Mouse (Mus musculus) macrophage (primary cell): Measurements from ENCODE around the gene Adgrg1. TPM values are rescaled to one million over a fixed set of nuclear protein-coding genes. Genes with fewer than 3 reads are reported as not detected.

Experiments
- H3K27ac ChIP-seq: fragments of 350-480 bp; formaldehyde crosslinking; 2 replicates; pipeline ENCODE4 v1.9.0; 2021
- H3K36me3 ChIP-seq: fragments of 350-480 bp; formaldehyde crosslinking; 2 replicates; pipeline ENCODE4 v1.9.0; 2021; ENCODE audit errors: inconsistent target
- H3K4me3 ChIP-seq: fragments of 350-480 bp; formaldehyde crosslinking; 2 replicates; pipeline ENCODE4 v1.9.0; 2021; ENCODE audit errors: inconsistent target
- H3K79me2 ChIP-seq: fragments of 350-480 bp; formaldehyde crosslinking; 2 replicates; pipeline ENCODE4 v1.9.0; 2021; ENCODE audit errors: inconsistent target
- WGBS: methylation state at CpG from one replicate; pipeline ENCODE4 v1.1.7; 2026; ENCODE audit warnings: inconsistent platforms; ENCODE audit not compliant: missing documents; 5-methylcytosine and 5-hydroxymethylcytosine counted together
- polyA plus RNA-seq: library from polyadenylated mRNA; stranded (reverse); fragments of 250-400 nt; gene quantifications from 3 replicates; pipeline ENCODE4 v1.2.4, GENCODE M21; 2018; ENCODE audit warnings: inconsistent platforms
- total RNA-seq, 78 experiments: library from RNA; depleted of rRNA; stranded (reverse); fragments of 250-400 nt; gene quantifications; 1 replicate in 9 of 78; 2 replicates in 24 of 78; 3 replicates in 43 of 78; 4 replicates in 2 of 78; pipeline ENCODE4 v1.2.4; 2018; ENCODE audit warnings: inconsistent platforms in 56 of 78

Adgrg1 gene
- 1 to 10 TPM in 11 of 26 experiments, under 1 TPM in 6, not detected in 9; 0.36 to 5.1 (median 1.2) TPM for total RNA-seq (2018; cell fraction: chromatin; rRNA removed)
- total RNA-seq (2018; cell fraction: cytosol; rRNA removed), result 1 to 10 TPM in 1 of 26 experiments, under 1 TPM in 25; 0.11 to 1.5 (median 0.25) TPM
- total RNA-seq (2018; cell fraction: nucleus; rRNA removed), result 1 to 10 TPM in 5 of 26 experiments, under 1 TPM in 20, not detected in 1; 0.22 to 3.0 (median 0.71) TPM
- polyA plus RNA-seq, result 0.36 to 1.5 TPM (median 1.3 TPM) in 3 replicates

GRCm38 (mm10) chr8:94974467-94975165 lies at the start of gene Adgrg1:
Adgrg1 (plus strand) TSS chr8:94974751.
- no peaks in the 10 kb centered on the region for H3K79me2 ChIP-seq
- H3K27ac ChIP-seq, result no peak within 1 kb of the TSS
- 64% methylated on average over 7 of the region's 7 CpGs for WGBS
- no peaks in the 10 kb centered on the region for H3K36me3 ChIP-seq
- H3K4me3 ChIP-seq, result no peak within 1 kb of the TSS

- no peaks in the 10 kb centered on the region for H3K36me3 ChIP-seq
- WGBS, result 80% methylated on average over 2 of the region's 3 CpGs
- H3K27ac ChIP-seq, result no peak overlapping the region
- no peak overlapping the region for H3K4me3 ChIP-seq
- H3K79me2 ChIP-seq, result no peaks in the 10 kb centered on the region
Measured at GRCm38 (mm10) chr8:94928227-94928626, 46.3 kb upstream of the Adgrg1 start.

GRCm38 (mm10) chr8:94933918-94934317 lies 40.6 kb upstream of the Adgrg1 start:
- H3K79me2 ChIP-seq, result no peaks in the 10 kb centered on the region
- H3K4me3 ChIP-seq, result no peak overlapping the region
- WGBS, result 48% methylated on average over 5 of the region's 5 CpGs
- H3K27ac ChIP-seq, result no peak overlapping the region
- H3K36me3 ChIP-seq, result no peaks in the 10 kb centered on the region

- Histone ChIP-seq H3K79me2 (no peaks in the 10 kb centered on the region), H3K27ac (no peak overlapping the region), H3K4me3 (no peak overlapping the region), H3K36me3 (no peaks in the 10 kb centered on the region)
- WGBS, result 69% methylated on average over 3 of the region's 3 CpGs
Measured at GRCm38 (mm10) chr8:94935172-94935571, 39.4 kb upstream of the Adgrg1 start.

- Histone ChIP-seq H3K4me3 (no peak overlapping the region), H3K27ac (no peak overlapping the region), H3K36me3 (no peaks in the 10 kb centered on the region), H3K79me2 (no peaks in the 10 kb centered on the region)
- WGBS, result 25% methylated on average over 6 of the region's 6 CpGs
Measured at GRCm38 (mm10) chr8:94942566-94942965, 32.0 kb upstream of the Adgrg1 start.

- 92% methylated on average over 6 of the region's 6 CpGs for WGBS
- Histone ChIP-seq H3K27ac (no peak overlapping the region), H3K36me3 (no peaks in the 10 kb centered on the region), H3K79me2 (no peaks in the 10 kb centered on the region), H3K4me3 (no peak overlapping the region)
Measured at GRCm38 (mm10) chr8:94945185-94945584, 29.4 kb upstream of the Adgrg1 start.

GRCm38 (mm10) chr8:94948421-94948820 lies 26.1 kb upstream of the Adgrg1 start:
- H3K4me3 ChIP-seq, result no peak overlapping the region
- H3K27ac ChIP-seq, result no peak overlapping the region
- no peaks in the 10 kb centered on the region for H3K36me3 ChIP-seq
- WGBS, result 89% methylated on average over 4 of the region's 4 CpGs
- H3K79me2 ChIP-seq, result no peaks in the 10 kb centered on the region

GRCm38 (mm10) chr8:94949010-94949409 lies 25.5 kb upstream of the Adgrg1 start:
- H3K27ac ChIP-seq, result no peak overlapping the region
- no peaks in the 10 kb centered on the region for H3K36me3 ChIP-seq
- 70% methylated on average over 3 of the region's 4 CpGs for WGBS
- no peaks in the 10 kb centered on the region for H3K79me2 ChIP-seq
- H3K4me3 ChIP-seq, result no peak overlapping the region

GRCm38 (mm10) chr8:94950046-94950445 lies 24.5 kb upstream of the Adgrg1 start:
- Histone ChIP-seq H3K27ac (no peak overlapping the region), H3K79me2 (no peaks in the 10 kb centered on the region), H3K36me3 (no peaks in the 10 kb centered on the region), H3K4me3 (no peak overlapping the region)
- 25% methylated on average over 4 of the region's 4 CpGs for WGBS

- no peak overlapping the region for H3K27ac ChIP-seq
- WGBS, result 82% methylated on average over 5 of the region's 5 CpGs
Measured at GRCm38 (mm10) chr8:94950458-94950857, 24.1 kb upstream of the Adgrg1 start.

GRCm38 (mm10) chr8:94952086-94952485 lies 22.5 kb upstream of the Adgrg1 start:
- WGBS, result 75% methylated on average over 5 of the region's 5 CpGs
- Histone ChIP-seq H3K36me3 (no peaks in the 10 kb centered on the region), H3K79me2 (no peaks in the 10 kb centered on the region), H3K27ac (no peak overlapping the region), H3K4me3 (no peak overlapping the region)

More at GRCm38 (mm10) chr8:94950458-94950857, 24.1 kb upstream of the Adgrg1 start:
- H3K4me3 ChIP-seq, result no peak overlapping the region
- H3K79me2 ChIP-seq, result no peaks in the 10 kb centered on the region
- no peaks in the 10 kb centered on the region for H3K36me3 ChIP-seq

- no peak overlapping the region for H3K4me3 ChIP-seq
- no peak overlapping the region for H3K27ac ChIP-seq
- no peaks in the 10 kb centered on the region for H3K79me2 ChIP-seq
- no peaks in the 10 kb centered on the region for H3K36me3 ChIP-seq
- 43% methylated on average over 7 of the region's 7 CpGs for whole genome bisulfite sequencing
Measured at GRCm38 (mm10) chr8:94953624-94954367, 20.8 kb upstream of the Adgrg1 start.

GRCm38 (mm10) chr8:94954368-94954737 lies 20.2 kb upstream of the Adgrg1 start:
- H3K27ac ChIP-seq, result no peak overlapping the region
- no peaks in the 10 kb centered on the region for H3K79me2 ChIP-seq
- H3K36me3 ChIP-seq, result no peaks in the 10 kb centered on the region
- WGBS, result 15% methylated on average over 7 of the region's 7 CpGs
- H3K4me3 ChIP-seq, result no peak overlapping the region

GRCm38 (mm10) chr8:94954921-94955758 lies 19.4 kb upstream of the Adgrg1 start:
- H3K27ac ChIP-seq, result no peak overlapping the region
- WGBS, result 5% methylated on average over 9 of the region's 9 CpGs

More at GRCm38 (mm10) chr8:94954921-94955758, 19.4 kb upstream of the Adgrg1 start:
- H3K36me3 ChIP-seq, result no peaks in the 10 kb centered on the region
- no peaks in the 10 kb centered on the region for H3K79me2 ChIP-seq
- no peak overlapping the region for H3K4me3 ChIP-seq
